Comparison of ENCODE assay signal across 28 mouse cellular contexts in genomic region chr16:8714851-8715250, GRCm38 (mm10). TPM values are rescaled to one million over a fixed set of nuclear protein-coding genes. Genes with fewer than 3 reads are reported as not detected.
"Had no signal": no experiment of that assay in that cellular context is flagged by ENCODE, and none has a peak within 500 bp of the region (broad histone marks: within the 10 kb centered on the region; RNA-seq: fewer than 3 reads in every experiment).

No protein-coding gene starts in this region.

- ATAC-seq: midbrain, embryonic 15.5 days had no signal

- H3K4me3 ChIP-seq: layer of hippocampus, adult 2 months; left cerebral cortex, adult 2 months; liver, embryonic 15.5 days; midbrain, embryonic 12.5 days; midbrain, embryonic 15.5 days; neural tube, embryonic 12.5 days; neural tube, embryonic 15.5 days; stomach, embryonic 15.5 days had no signal

- H3K9ac ChIP-seq: liver, embryonic 15.5 days; midbrain, embryonic 12.5 days; midbrain, embryonic 15.5 days; neural tube, embryonic 12.5 days; neural tube, embryonic 15.5 days; stomach, embryonic 15.5 days had no signal

- H3K9me3 ChIP-seq: liver, embryonic 15.5 days; midbrain, embryonic 12.5 days; midbrain, embryonic 15.5 days; neural tube, embryonic 12.5 days; neural tube, embryonic 15.5 days; stomach, embryonic 15.5 days had no signal

- DNase-seq: kidney, postnatal 25 days; layer of hippocampus, adult 9-11 months; lung, adult 18-20 months; lung, postnatal 14 days; right cerebral cortex, adult 18-20 months; right cerebral cortex, postnatal 14 days; right cerebral cortex, postnatal 4 days; spleen, adult 18-20 months; thymus, postnatal 25 days had no signal

- H3K27ac ChIP-seq: kidney, postnatal 0 days; layer of hippocampus, adult 2 months; left cerebral cortex, adult 2 months; liver, embryonic 15.5 days; macrophage; midbrain, embryonic 12.5 days; midbrain, embryonic 15.5 days; neural tube, embryonic 12.5 days; neural tube, embryonic 15.5 days; stomach, embryonic 15.5 days had no signal

- H3K27me3 ChIP-seq: liver, embryonic 15.5 days; midbrain, embryonic 12.5 days; midbrain, embryonic 15.5 days; neural tube, embryonic 12.5 days; neural tube, embryonic 15.5 days; stomach, embryonic 15.5 days had no signal

- H3K4me2 ChIP-seq: liver, embryonic 15.5 days; midbrain, embryonic 12.5 days; midbrain, embryonic 15.5 days; neural tube, embryonic 12.5 days; neural tube, embryonic 15.5 days; stomach, embryonic 15.5 days had no signal

RNA-seq across cellular contexts. Expression of gene Gm5767, which starts 34.3 kb away (rescaled TPM):
- total RNA-seq: layer of hippocampus, adult 2 months; layer of hippocampus, postnatal 25 days; left cerebral cortex, adult 2 months; left cerebral cortex, postnatal 10 days; left cerebral cortex, postnatal 36 days; liver, adult 2 months; megakaryocyte, adult 5-6 weeks had no signal
- polyA plus RNA-seq: kidney, embryonic 14.5 days; kidney, postnatal 0 days; limb, embryonic 11.5 days; liver, embryonic 15.5 days; lung, embryonic 16.5 days; macrophage; midbrain, embryonic 12.5 days; neural tube, embryonic 12.5 days; neural tube, embryonic 15.5 days; stomach, embryonic 15.5 days; thymus, postnatal 0 days had no signal
